Mouse (Mus musculus): Measurements from ENCODE around the gene Chn1.

GRCm38 (mm10) chr2:73747297-73747696, 27.8 kb downstream of the Chn1 start:
- TF ChIP-seq CTCF (IDR thresholded peaks at IDR 0.05; ENCODE audit: control insufficient read depth, insufficient read depth, insufficient read length) (no peak), CEBPB (IDR thresholded peaks at IDR 0.05; ENCODE audit: low read depth) (no peak), USF1 (IDR thresholded peaks at IDR 0.05; ENCODE audit: low read depth) (no peak), MAX (IDR thresholded peaks at IDR 0.05) (no peak), MYOG (IDR thresholded peaks at IDR 0.05; ENCODE audit: control insufficient read depth, extremely low read depth, insufficient read length) (no peak)
